In genomic region chr9:34945301-34945700, GRCm38 (mm10) we compare ENCODE assay signal across 23 mouse cellular contexts.
DNase-seq lines count a peak whose midpoint lies in the region; ATAC-seq lines count a peak whose summit lies in the region.
"Had no signal": no experiment of that assay in that cellular context is flagged by ENCODE, and none has a peak within 500 bp of the region (broad histone marks: within the 10 kb centered on the region; RNA-seq: fewer than 3 reads in every experiment).

No protein-coding gene starts in this region.

- no peak overlapping the region for H3K4me3 ChIP-seq in hindbrain, embryonic 10.5 days
- no peak overlapping the region for H3K4me3 ChIP-seq in hindbrain, embryonic 12.5 days
- H3K4me3 ChIP-seq in midbrain, embryonic 10.5 days: no peak overlapping the region
- H3K4me3 ChIP-seq in midbrain, embryonic 11.5 days (ENCODE audit: low read depth, low read length): no peak overlapping the region
- H3K4me3 ChIP-seq in embryonic facial prominence, embryonic 11.5 days (ENCODE audit: low read depth, low read length): no peak overlapping the region
- no peak overlapping the region for H3K4me3 ChIP-seq in intestine, embryonic 15.5 days (replicated peaks)
- H3K4me3 ChIP-seq: embryonic facial prominence, embryonic 12.5 days; forebrain, embryonic 10.5 days; forebrain, embryonic 15.5 days; heart, embryonic 12.5 days; liver, embryonic 15.5 days; stomach, embryonic 15.5 days had no signal

- no peaks in the 10 kb centered on the region for H3K36me3 ChIP-seq in hindbrain, embryonic 10.5 days
- no peaks in the 10 kb centered on the region for H3K36me3 ChIP-seq in hindbrain, embryonic 12.5 days
- no peaks in the 10 kb centered on the region for H3K36me3 ChIP-seq in midbrain, embryonic 10.5 days
- H3K36me3 ChIP-seq in midbrain, embryonic 11.5 days (ENCODE audit: control insufficient read depth, insufficient read depth, low read length): no peaks in the 10 kb centered on the region
- no peaks in the 10 kb centered on the region for H3K36me3 ChIP-seq in embryonic facial prominence, embryonic 11.5 days (replicated peaks; ENCODE audit: control insufficient read depth, insufficient read depth, low read depth, low read length)
- H3K36me3 ChIP-seq in intestine, embryonic 15.5 days: no peaks in the 10 kb centered on the region
- H3K36me3 ChIP-seq: embryonic facial prominence, embryonic 12.5 days; forebrain, embryonic 10.5 days; forebrain, embryonic 15.5 days; heart, embryonic 12.5 days; liver, embryonic 15.5 days; stomach, embryonic 15.5 days had no signal

- no peak for ATAC-seq in hindbrain, embryonic 12.5 days (ENCODE audit: low FRiP score)
- ATAC-seq in midbrain, embryonic 11.5 days (ENCODE audit: low FRiP score): no peak
- ATAC-seq in embryonic facial prominence, embryonic 11.5 days (replicated peaks; ENCODE audit: insufficient number of reproducible peaks, low FRiP score, low TSS enrichment, low read depth): 0 out of 2 replicates have a peak, but pooled peaks have one; percentile 52
- ATAC-seq in intestine, embryonic 15.5 days: no peak
- ATAC-seq: forebrain, embryonic 15.5 days; intestine, postnatal 0 days had no signal

- no peak for DNase-seq in hindbrain, embryonic 10.5 days (ENCODE audit: low spot score)
- DNase-seq in midbrain, embryonic 10.5 days (ENCODE audit: low spot score): no peak
- DNase-seq in midbrain, embryonic 11.5 days (ENCODE audit: low spot score, missing footprints): no peak
- no peak for DNase-seq in embryonic facial prominence, embryonic 11.5 days (ENCODE audit: low spot score)
- DNase-seq: adrenal gland, postnatal 14 days; B cell, adult 2 months; cerebellum, adult 11 months; cerebellum, postnatal 25 days; gastrocnemius, postnatal 25 days; heart, adult 18-20 months; kidney, adult 9 months; kidney, postnatal 14 days; lung, embryonic 14.5 days; lung, postnatal 14 days had no signal

- 88% methylated on average over 9 of the region's 9 CpGs for whole genome bisulfite sequencing in hindbrain, embryonic 10.5 days
- WGBS in hindbrain, embryonic 12.5 days: 75% methylated on average over 9 of the region's 9 CpGs
- 87% methylated on average over 9 of the region's 9 CpGs for WGBS in midbrain, embryonic 10.5 days
- WGBS in midbrain, embryonic 11.5 days: 83% methylated on average over 9 of the region's 9 CpGs
- WGBS in embryonic facial prominence, embryonic 11.5 days: 81% methylated on average over 9 of the region's 9 CpGs
- WGBS in intestine, embryonic 15.5 days: 71% methylated on average over 9 of the region's 9 CpGs

- H3K4me1 ChIP-seq in hindbrain, embryonic 10.5 days (replicated peaks): peaks cover 18% of the 10 kb centered on the region
- peaks cover 13% of the 10 kb centered on the region; the same call in 1 of the 2 replicates for H3K4me1 ChIP-seq in hindbrain, embryonic 12.5 days
- H3K4me1 ChIP-seq in midbrain, embryonic 10.5 days: peaks cover 20% of the 10 kb centered on the region
- peaks cover 2% of the 10 kb centered on the region; the same call in 1 of the 2 replicates for H3K4me1 ChIP-seq in midbrain, embryonic 11.5 days (ENCODE audit: control insufficient read depth, insufficient read depth, low read length)
- H3K4me1 ChIP-seq in embryonic facial prominence, embryonic 11.5 days (ENCODE audit: control insufficient read depth, insufficient read depth, low read length): no peaks in the 10 kb centered on the region
- no peaks in the 10 kb centered on the region for H3K4me1 ChIP-seq in intestine, embryonic 15.5 days (replicated peaks)
- H3K4me1 ChIP-seq: heart, embryonic 12.5 days; liver, embryonic 15.5 days; stomach, embryonic 15.5 days had no signal

- no peaks in the 10 kb centered on the region for H3K27me3 ChIP-seq in hindbrain, embryonic 10.5 days (ENCODE audit: insufficient read depth, poor library complexity, severe bottlenecking)
- no peaks in the 10 kb centered on the region for H3K27me3 ChIP-seq in hindbrain, embryonic 12.5 days
- no peaks in the 10 kb centered on the region for H3K27me3 ChIP-seq in midbrain, embryonic 10.5 days (ENCODE audit: low read depth, poor library complexity, severe bottlenecking)
- no peaks in the 10 kb centered on the region for H3K27me3 ChIP-seq in midbrain, embryonic 11.5 days (ENCODE audit: control insufficient read depth, insufficient read depth, low read length)
- H3K27me3 ChIP-seq in embryonic facial prominence, embryonic 11.5 days (ENCODE audit: control insufficient read depth, insufficient read depth, low read length): no peaks in the 10 kb centered on the region
- H3K27me3 ChIP-seq in intestine, embryonic 15.5 days (replicated peaks): 0 out of 2 replicates have a peak, but pooled peaks cover 5% of the 10 kb centered on the region
- H3K27me3 ChIP-seq: embryonic facial prominence, embryonic 12.5 days; forebrain, embryonic 15.5 days; liver, embryonic 15.5 days; stomach, embryonic 15.5 days had no signal

- H3K4me2 ChIP-seq in hindbrain, embryonic 12.5 days (replicated peaks): no peak overlapping the region
- H3K4me2 ChIP-seq in midbrain, embryonic 11.5 days: no peak overlapping the region
- no peak overlapping the region for H3K4me2 ChIP-seq in embryonic facial prominence, embryonic 11.5 days (ENCODE audit: low read depth, low read length)
- H3K4me2 ChIP-seq in intestine, embryonic 15.5 days (replicated peaks): no peak overlapping the region
- H3K4me2 ChIP-seq: embryonic facial prominence, embryonic 12.5 days; forebrain, embryonic 15.5 days; heart, embryonic 12.5 days; liver, embryonic 15.5 days; lung, embryonic 14.5 days; stomach, embryonic 15.5 days had no signal

- no peaks in the 10 kb centered on the region for H3K9me3 ChIP-seq in hindbrain, embryonic 10.5 days
- H3K9me3 ChIP-seq in hindbrain, embryonic 12.5 days (replicated peaks): no peaks in the 10 kb centered on the region
- H3K9me3 ChIP-seq in midbrain, embryonic 10.5 days (replicated peaks): no peaks in the 10 kb centered on the region
- no peaks in the 10 kb centered on the region for H3K9me3 ChIP-seq in midbrain, embryonic 11.5 days (ENCODE audit: control insufficient read depth, low read length)
- H3K9me3 ChIP-seq in embryonic facial prominence, embryonic 11.5 days (replicated peaks; ENCODE audit: control insufficient read depth, low read length): no peaks in the 10 kb centered on the region
- H3K9me3 ChIP-seq in intestine, embryonic 15.5 days: no peaks in the 10 kb centered on the region
- H3K9me3 ChIP-seq: embryonic facial prominence, embryonic 12.5 days; forebrain, embryonic 10.5 days; forebrain, embryonic 15.5 days; heart, embryonic 12.5 days; liver, embryonic 15.5 days; stomach, embryonic 15.5 days had no signal

- 0 out of 2 replicates have a peak overlapping the region, but pooled peaks have one; percentile 31 for H3K27ac ChIP-seq in hindbrain, embryonic 10.5 days
- no peak overlapping the region for H3K27ac ChIP-seq in hindbrain, embryonic 12.5 days
- H3K27ac ChIP-seq in midbrain, embryonic 10.5 days (replicated peaks): peak overlapping the region; percentile 53
- no peak overlapping the region for H3K27ac ChIP-seq in midbrain, embryonic 11.5 days (ENCODE audit: low read depth, low read length)
- H3K27ac ChIP-seq in embryonic facial prominence, embryonic 11.5 days (replicated peaks; ENCODE audit: low read depth, low read length): no peak overlapping the region
- no peak overlapping the region for H3K27ac ChIP-seq in intestine, embryonic 15.5 days
- H3K27ac ChIP-seq: embryonic facial prominence, embryonic 12.5 days; forebrain, embryonic 10.5 days; forebrain, embryonic 15.5 days; liver, embryonic 15.5 days; stomach, embryonic 15.5 days had no signal

- H3K9ac ChIP-seq in hindbrain, embryonic 12.5 days: no peak overlapping the region
- H3K9ac ChIP-seq in midbrain, embryonic 11.5 days (ENCODE audit: low read length): no peak overlapping the region
- no peak overlapping the region for H3K9ac ChIP-seq in embryonic facial prominence, embryonic 11.5 days (replicated peaks; ENCODE audit: low read length)
- no peak overlapping the region for H3K9ac ChIP-seq in intestine, embryonic 15.5 days
- H3K9ac ChIP-seq: embryonic facial prominence, embryonic 12.5 days; forebrain, embryonic 15.5 days; heart, embryonic 12.5 days; liver, embryonic 15.5 days; lung, embryonic 14.5 days; stomach, embryonic 15.5 days had no signal

Comparison
In these comparisons a context has a peak if more than half of its experiments do, and no peak if none do; other contexts are left out.
1. H3K27ac ChIP-seq: peak in hindbrain, embryonic 10.5 days (single experiment) and midbrain, embryonic 10.5 days (single experiment); none in hindbrain, embryonic 12.5 days (single experiment), midbrain, embryonic 11.5 days (single experiment), embryonic facial prominence, embryonic 11.5 days (single experiment) and intestine, embryonic 15.5 days (single experiment).